Mouse (Mus musculus): ENCODE measurements around the gene Agbl4.

- TF ChIP-seq CTCF (IDR thresholded peaks at IDR 0.05; ENCODE audit: control insufficient read depth, insufficient read depth, insufficient read length) (no peak), MAX (IDR thresholded peaks at IDR 0.05) (no peak), CEBPB (IDR thresholded peaks at IDR 0.05; ENCODE audit: low read depth) (no peak), USF1 (IDR thresholded peaks at IDR 0.05; ENCODE audit: low read depth) (no peak), FOSL1 (IDR thresholded peaks at IDR 0.05; ENCODE audit: insufficient read depth, low read length, poor library complexity, severe bottlenecking) (no peak), MYOD1 (IDR thresholded peaks at IDR 0.05; ENCODE audit: control insufficient read depth, insufficient read length, low read depth) (no peak), MYOG (IDR thresholded peaks at IDR 0.05; ENCODE audit: control insufficient read depth, extremely low read depth, insufficient read length) (no peak)
These were observed 687.9 kb downstream of the Agbl4 start for GRCm38 (mm10) chr4:111085330-111085729.

Measured in C2C12 (cell line).